Mouse (Mus musculus) hindbrain, postnatal 0 days (tissue): ENCODE data around the gene Tomm20l. TPM values are rescaled to one million over a fixed set of nuclear protein-coding genes. Genes with fewer than 3 reads are reported as not detected.
"Not testable (repeated sequence)": the region's sequence is repeated elsewhere in the genome, so short reads cannot be mapped to it uniquely, and the experiment has no call there.

ENCODE experiments used
- ATAC-seq: fragments of 200-750 bp; cut with Nextera tagmentation; 2 replicates; pipeline ENCODE4 v1.8.0; 2017; ENCODE audit warnings: mild to moderate bottlenecking, moderate TSS enrichment, moderate library complexity
- DNase-seq: peaks from one replicate; pipeline ENCODE4 v3.0.0-alpha.2; 2015; ENCODE audit warnings: low spot score
- H3K27ac ChIP-seq: fragments of 300-500 bp; sonication (generic); 2 replicates; pipeline ENCODE4 v1.5.1; 2014; ENCODE audit warnings: mild to moderate bottlenecking
- H3K27me3 ChIP-seq: fragments of 300-500 bp; sonication (generic); 2 replicates; pipeline ENCODE4 v1.6.1; 2014; ENCODE audit warnings: low read length, mixed read lengths; ENCODE audit not compliant: insufficient read depth
- H3K36me3 ChIP-seq: fragments of 300-500 bp; sonication (generic); 2 replicates; pipeline ENCODE4 v1.6.1; 2014; ENCODE audit warnings: low read length, mixed read lengths; ENCODE audit not compliant: insufficient read depth
- H3K4me1 ChIP-seq: fragments of 300-500 bp; sonication (generic); 2 replicates; pipeline ENCODE4 v1.6.1; 2014; ENCODE audit warnings: antibody characterized with exemption, low read length, mixed read lengths; ENCODE audit not compliant: insufficient read depth
- H3K4me2 ChIP-seq: fragments of 300-500 bp; sonication (generic); 2 replicates; pipeline ENCODE4 v1.6.1; 2014; ENCODE audit warnings: low read depth, mild to moderate bottlenecking, low read length, moderate library complexity, mixed read lengths
- H3K4me3 ChIP-seq: fragments of 300-500 bp; sonication (generic); 2 replicates; pipeline ENCODE4 v1.5.1; 2014; ENCODE audit warnings: low read length
- H3K9ac ChIP-seq: fragments of 300-500 bp; sonication (generic); replicated peaks from 2 replicates; pipeline ENCODE4 v1.6.1; 2014; ENCODE audit warnings: mild to moderate bottlenecking, low read length, moderate library complexity, mixed read lengths
- H3K9me3 ChIP-seq: fragments of 300-500 bp; sonication (generic); 2 replicates; pipeline ENCODE4 v1.6.1; 2016; ENCODE audit warnings: low read length, mixed read lengths
- CTCF ChIP-seq: IDR thresholded peaks from 2 replicates; pipeline ENCODE4 v1.5.1; 2016; ENCODE audit warnings: antibody characterized with exemption, control low read depth, low read depth
- WGBS: fragments of 180-500 bp; shearing (Covaris S2); extraction: QIAGEN DNeasy Blood & Tissue Kit; methylation state at CpG from one replicate; pipeline ENCODE4 v1.1.7; 2014; 5-methylcytosine and 5-hydroxymethylcytosine counted together
- polyA plus RNA-seq: library from polyadenylated mRNA; unstranded; fragments of >200 nt; fragmentation: Nextera tagmentation; extraction: Ambion mirVana; gene quantifications from 2 replicates; pipeline ENCODE4 v1.2.1, GENCODE M21; 2015
- total RNA-seq: library from RNA; depleted of rRNA; stranded (reverse); fragments of >200 nt; gene quantifications from 2 replicates; pipeline ENCODE4 v1.2.3, GENCODE M21; 2014; rRNA removed

Tomm20l gene
- total RNA-seq, result not detected in 2 replicates
- 0.29 TPM in 1 of 2 replicates, not detected in the other for polyA plus RNA-seq

DNA sequence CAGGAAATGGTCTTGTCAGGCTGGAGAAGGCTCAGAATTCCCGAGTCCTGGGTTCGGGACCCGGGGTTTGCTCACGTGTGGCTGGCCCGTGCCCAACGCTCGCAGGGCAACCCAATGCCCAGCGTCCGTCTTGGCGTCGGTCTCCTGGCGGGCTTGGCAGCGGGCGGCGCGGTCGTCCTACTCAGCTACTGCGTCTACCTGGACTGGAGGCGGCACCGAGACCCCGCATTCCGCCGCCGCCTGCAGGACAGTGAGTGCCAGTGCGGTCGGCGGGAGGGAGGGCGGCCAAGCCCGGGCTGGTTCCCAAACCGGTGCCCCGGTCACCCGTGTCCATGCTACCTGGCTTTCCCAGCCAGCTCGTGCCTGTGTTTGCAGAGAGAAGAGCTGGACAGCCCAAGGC, at the start of gene Tomm20l:
Tomm20l (plus strand) TSS at position 98 of the 400 bp plus-strand sequence.
- ATAC-seq (0 out of 2 replicates have a peak, but pooled peaks have one; percentile 24), DNase-seq (no peak)
- H3K9ac ChIP-seq, result no peak within 1 kb of the TSS
- no peak within 1 kb of the TSS for H3K27ac ChIP-seq
- WGBS, result 11% methylated on average over 33 of the region's 33 CpGs
- H3K4me1 ChIP-seq, result peaks cover 4% of the 10 kb centered on the region; the same call in 1 of the 2 replicates
- no peaks in the 10 kb centered on the region for H3K36me3 ChIP-seq
- H3K27me3 ChIP-seq, result no peaks in the 10 kb centered on the region
- no peak; the same call in 1 of the 2 replicates for TF ChIP-seq CTCF
- peak within 1 kb of the TSS; percentile 50 for H3K4me2 ChIP-seq
- no peaks in the 10 kb centered on the region for H3K9me3 ChIP-seq
- H3K4me3 ChIP-seq, result 0 out of 2 replicates have a peak within 1 kb of the TSS, but pooled peaks have one; percentile 7

DNA sequence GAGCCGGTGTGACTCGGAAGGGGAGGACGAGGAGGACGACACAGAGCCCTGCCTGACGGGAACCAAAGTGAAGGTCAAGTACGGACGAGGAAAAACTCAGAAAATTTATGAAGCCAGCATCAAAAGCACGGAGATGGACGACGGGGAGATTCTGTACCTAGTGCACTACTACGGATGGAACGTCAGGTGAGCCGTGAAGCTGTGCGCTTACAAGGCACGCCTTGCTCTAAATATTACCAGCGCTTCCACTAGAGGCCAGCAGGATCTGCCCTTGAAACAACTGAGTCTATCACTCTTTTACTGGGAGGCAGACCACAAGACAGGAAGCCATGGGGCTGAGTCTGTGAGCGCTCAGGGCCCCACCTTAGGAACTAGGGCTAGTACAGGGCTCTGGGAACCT, 41.4 kb upstream of the Tomm20l start:
- WGBS, result 95% methylated on average over 17 of the region's 17 CpGs
- H3K36me3 ChIP-seq, result peaks cover 57% of the 10 kb centered on the region
- no peak for ATAC-seq

DNA sequence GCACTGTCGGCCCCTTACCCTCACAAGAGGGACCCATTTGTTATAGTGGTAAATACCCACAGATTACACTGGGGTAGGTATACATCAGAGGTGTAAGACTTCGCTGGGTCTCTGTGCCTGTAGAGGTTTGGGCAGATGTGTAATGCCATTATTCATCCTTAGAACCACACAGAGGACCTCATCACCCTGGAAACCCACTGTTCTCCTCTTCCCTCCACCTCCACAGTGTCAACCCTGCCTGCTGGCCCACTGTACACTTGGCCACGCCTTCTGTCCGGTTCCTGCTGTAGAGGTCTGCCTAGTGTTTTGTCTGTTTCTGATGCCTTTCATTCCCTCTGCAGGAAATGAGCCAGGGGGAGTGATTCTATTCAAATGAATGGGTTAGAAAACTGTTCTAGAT, 39.2 kb upstream of the Tomm20l start:
- Histone ChIP-seq H3K36me3 (peaks cover 70% of the 10 kb centered on the region), H3K27ac (no peak overlapping the region), H3K4me1 (no peaks in the 10 kb centered on the region), H3K9ac (no peak overlapping the region), H3K27me3 (no peaks in the 10 kb centered on the region), H3K4me3 (no peak overlapping the region), H3K9me3 (no peaks in the 10 kb centered on the region), H3K4me2 (no peak overlapping the region)
- ATAC-seq, result no peak
- no peak for DNase-seq
- no peak for TF ChIP-seq CTCF
- 92% methylated on average over 4 of the region's 4 CpGs for WGBS

More for the DNA sequence above, 41.4 kb upstream of the Tomm20l start:
- H3K9ac ChIP-seq, result no peak overlapping the region
- no peaks in the 10 kb centered on the region for H3K4me1 ChIP-seq
- TF ChIP-seq CTCF, result no peak
- H3K27me3 ChIP-seq, result no peaks in the 10 kb centered on the region
- no peak overlapping the region for H3K27ac ChIP-seq
- DNase-seq, result no peak
- no peak overlapping the region for H3K4me3 ChIP-seq
- no peaks in the 10 kb centered on the region for H3K9me3 ChIP-seq
- no peak overlapping the region for H3K4me2 ChIP-seq

DNA sequence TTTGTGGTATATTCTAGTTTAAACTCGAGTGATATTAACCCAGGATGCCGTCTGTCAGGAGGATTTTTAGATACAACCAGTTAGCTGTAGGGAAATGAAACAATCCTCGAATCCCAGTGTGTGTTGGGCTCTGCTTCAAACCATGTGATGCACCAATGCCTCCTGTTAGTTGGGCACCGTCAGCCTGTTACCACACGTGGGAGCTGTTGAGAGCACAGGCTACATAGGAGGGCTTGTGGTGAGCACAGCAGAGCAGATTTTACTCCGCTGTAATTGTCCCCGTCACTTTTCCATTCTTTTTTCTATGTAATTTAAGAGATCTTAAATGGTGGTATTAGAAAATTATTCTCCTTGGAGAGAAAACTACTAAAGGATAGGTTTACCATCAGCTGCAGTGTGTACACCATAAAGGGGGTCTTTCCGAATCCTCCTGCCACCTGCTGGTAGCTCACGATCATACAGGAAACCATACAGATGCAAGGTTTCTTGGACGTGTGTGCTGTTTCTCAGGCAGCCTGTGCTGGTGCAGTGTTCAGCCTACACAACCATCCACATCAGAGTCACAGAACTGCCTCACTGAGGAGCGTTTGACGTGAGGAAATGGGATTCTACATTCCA, 38.0 kb upstream of the Tomm20l start:
- TF ChIP-seq CTCF, result peak; percentile 63
- H3K9me3 ChIP-seq, result no peaks in the 10 kb centered on the region
- no peak overlapping the region for H3K4me3 ChIP-seq
- H3K9ac ChIP-seq, result no peak overlapping the region
- peak; percentile 93 for ATAC-seq
- no peak overlapping the region for H3K27ac ChIP-seq
- H3K27me3 ChIP-seq, result no peaks in the 10 kb centered on the region
- no peak overlapping the region for H3K4me2 ChIP-seq
- peaks cover 60% of the 10 kb centered on the region for H3K36me3 ChIP-seq
- peak; percentile 62 for DNase-seq
- H3K4me1 ChIP-seq, result no peaks in the 10 kb centered on the region
- WGBS, result 52% methylated on average over 12 of the region's 12 CpGs

DNA sequence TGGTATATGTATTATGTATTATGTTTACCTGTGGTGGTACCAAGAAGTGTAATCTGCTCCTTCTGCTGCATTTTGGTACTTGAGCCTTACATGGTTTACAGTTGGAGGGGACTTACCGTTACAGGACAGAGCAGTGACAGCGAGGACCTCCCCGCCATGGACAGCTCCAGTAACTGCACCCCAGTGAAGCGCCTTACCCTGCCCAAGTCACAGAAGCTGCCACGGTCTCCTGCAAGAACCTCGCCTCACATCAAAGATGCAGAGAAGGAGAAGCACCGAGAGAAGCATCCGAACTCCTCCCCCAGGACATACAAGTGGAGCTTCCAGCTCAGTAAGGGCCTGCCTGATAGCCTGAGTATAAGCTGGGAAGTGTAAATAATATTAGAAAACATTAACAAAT, 24.9 kb upstream of the Tomm20l start:
- Histone ChIP-seq H3K9me3 (no peaks in the 10 kb centered on the region), H3K27me3 (no peaks in the 10 kb centered on the region), H3K9ac (no peak overlapping the region), H3K4me2 (no peak overlapping the region), H3K27ac (no peak overlapping the region), H3K4me1 (no peaks in the 10 kb centered on the region), H3K4me3 (no peak overlapping the region), H3K36me3 (peaks cover 4% of the 10 kb centered on the region)
- DNase-seq (no peak), ATAC-seq (no peak)
- 92% methylated on average over 8 of the region's 8 CpGs for WGBS
- no peak for TF ChIP-seq CTCF

DNA sequence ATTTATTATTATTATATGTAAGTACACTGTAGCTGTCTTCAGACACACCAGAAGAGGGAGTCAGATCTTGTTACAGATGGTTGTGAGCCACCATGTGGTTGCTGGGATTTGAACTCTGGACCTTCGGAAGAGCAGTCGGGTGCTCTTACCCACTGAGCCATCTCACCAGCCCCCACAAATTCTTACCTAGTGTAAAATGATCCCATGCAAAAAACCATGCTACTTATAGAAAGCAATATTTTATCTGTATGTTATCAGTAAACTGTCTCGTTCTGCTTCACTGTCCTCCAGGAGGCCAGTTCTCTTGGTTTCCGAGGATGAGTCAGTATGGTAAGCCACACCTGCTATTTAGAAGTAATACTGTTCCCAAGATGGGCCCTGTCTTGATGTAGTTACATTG, 7.0 kb upstream of the Tomm20l start:
- not testable (repeated sequence) for DNase-seq, H3K36me3 ChIP-seq, H3K27me3 ChIP-seq, H3K4me2 ChIP-seq, H3K9ac ChIP-seq, ATAC-seq, H3K27ac ChIP-seq, H3K9me3 ChIP-seq, H3K4me3 ChIP-seq, H3K4me1 ChIP-seq
- WGBS, result 89% methylated on average over 4 of the region's 4 CpGs

DNA sequence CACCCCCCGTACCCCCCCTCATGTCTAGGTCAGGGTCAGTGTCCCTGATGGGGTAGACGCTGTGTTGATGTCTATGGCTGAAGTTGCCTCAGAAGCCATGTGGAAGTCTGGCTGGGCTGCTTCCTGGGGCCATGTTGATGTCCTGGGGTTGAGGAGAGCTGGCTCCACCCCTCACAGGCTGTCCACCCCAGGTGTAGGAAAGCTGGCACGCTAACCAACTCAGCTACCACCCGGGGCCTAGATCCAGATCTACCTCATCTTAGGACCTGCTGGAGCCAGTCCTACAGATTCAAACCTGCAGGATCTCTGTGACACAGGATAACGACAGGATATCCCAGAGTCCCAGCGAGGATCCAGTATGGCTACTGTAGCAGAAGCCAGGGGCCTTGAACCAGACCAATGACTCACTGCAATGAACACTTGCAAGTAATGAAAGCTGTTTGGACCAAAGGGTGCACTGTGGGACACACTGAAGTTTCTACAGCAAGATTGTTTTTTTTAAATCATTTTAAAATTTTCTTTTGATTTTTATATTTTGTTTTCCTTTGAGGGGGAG, 3.9 kb upstream of the Tomm20l start:
- DNase-seq, result no peak
- TF ChIP-seq CTCF, result no peak
- Histone ChIP-seq H3K27ac (no peak overlapping the region), H3K4me3 (no peak overlapping the region), H3K4me2 (no peak overlapping the region), H3K36me3 (no peaks in the 10 kb centered on the region), H3K27me3 (no peaks in the 10 kb centered on the region), H3K9me3 (no peaks in the 10 kb centered on the region), H3K9ac (no peak overlapping the region), H3K4me1 (no peaks in the 10 kb centered on the region)
- 84% methylated on average over 6 of the region's 6 CpGs for WGBS
- no peak for ATAC-seq
